Mouse (Mus musculus) intestine, embryonic 14.5 days (tissue): ENCODE data around the gene Poldip3. TPM values are rescaled to one million over a fixed set of nuclear protein-coding genes. Genes with fewer than 3 reads are reported as not detected.

Experiments
- ATAC-seq: fragments of 200-750 bp; cut with Nextera tagmentation; replicated peaks from 2 replicates; pipeline ENCODE4 v1.8.0; 2017; ENCODE audit warnings: low read depth, moderate number of reproducible peaks, moderate TSS enrichment, moderate library complexity; ENCODE audit not compliant: low FRiP score, low TSS enrichment
- DNase-seq: peaks from one replicate; pipeline ENCODE4 v3.0.0-alpha.2; 2018; ENCODE audit warnings: low spot score
- H3K27ac ChIP-seq: fragments of 300-500 bp; sonication (generic); 2 replicates; pipeline ENCODE4 v1.5.1; 2014; ENCODE audit warnings: low read depth, mild to moderate bottlenecking, control low read depth
- H3K27me3 ChIP-seq: fragments of 300-500 bp; sonication (generic); replicated peaks from 2 replicates; pipeline ENCODE4 v1.6.1; 2014; ENCODE audit warnings: low read length, control low read depth; ENCODE audit not compliant: control insufficient read depth, insufficient read depth
- H3K36me3 ChIP-seq: fragments of 300-500 bp; sonication (generic); 2 replicates; pipeline ENCODE4 v1.6.1; 2014; ENCODE audit warnings: low read length, control low read depth; ENCODE audit not compliant: control insufficient read depth, insufficient read depth
- H3K4me1 ChIP-seq: fragments of 300-500 bp; sonication (generic); replicated peaks from 2 replicates; pipeline ENCODE4 v1.6.1; 2014; ENCODE audit warnings: low read length, control low read depth, mixed read lengths; ENCODE audit not compliant: control insufficient read depth, insufficient read depth
- H3K4me2 ChIP-seq: fragments of 300-500 bp; sonication (generic); 2 replicates; pipeline ENCODE4 v1.6.1; 2014; ENCODE audit warnings: low read length
- H3K4me3 ChIP-seq: fragments of 300-500 bp; sonication (generic); 2 replicates; pipeline ENCODE4 v1.5.1; 2014; ENCODE audit warnings: low read depth, low read length, control low read depth, mixed read lengths
- H3K9ac ChIP-seq: fragments of 300-500 bp; sonication (generic); 2 replicates; pipeline ENCODE4 v1.6.1; 2014; ENCODE audit warnings: mild to moderate bottlenecking, low read length
- H3K9me3 ChIP-seq: fragments of 300-500 bp; sonication (generic); 2 replicates; pipeline ENCODE4 v1.6.1; 2016; ENCODE audit warnings: low read length, control low read depth; ENCODE audit not compliant: control insufficient read depth
- WGBS: fragments of 180-500 bp; shearing (Covaris S2); extraction: QIAGEN DNeasy Blood & Tissue Kit; methylation state at CpG from one replicate; pipeline ENCODE4 v1.1.7; 2014; 5-methylcytosine and 5-hydroxymethylcytosine counted together
- polyA plus RNA-seq: library from polyadenylated mRNA; unstranded; fragments of >200 nt; fragmentation: Nextera tagmentation; extraction: Ambion mirVana; gene quantifications from 2 replicates; pipeline ENCODE4 v1.2.1, GENCODE M21; 2014

Poldip3 gene
- polyA plus RNA-seq, 1 experiment from 2014 or later = 145 TPM

DNA sequence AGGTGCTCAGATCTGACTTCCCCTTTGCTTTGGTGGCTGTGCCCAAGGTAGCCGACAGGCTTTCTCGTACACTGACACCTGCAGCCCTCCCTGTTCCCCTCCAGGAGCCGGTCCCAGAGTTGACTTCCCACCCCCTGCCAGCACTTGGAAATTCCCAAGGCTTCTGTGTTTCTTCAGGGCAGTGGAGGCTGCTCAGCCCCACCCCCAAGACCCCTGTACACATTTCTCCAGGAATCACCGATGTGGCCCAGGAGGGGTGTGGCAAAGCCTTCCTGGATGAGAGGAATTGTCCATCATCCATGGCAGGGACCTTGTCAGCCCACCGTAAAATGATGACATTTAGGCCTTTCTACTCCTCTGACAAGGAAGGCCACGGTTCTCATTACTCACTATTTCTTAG is 37.9 kb downstream of the Poldip3 start:
- Histone ChIP-seq H3K9ac (no peak overlapping the region), H3K4me2 (no peak overlapping the region), H3K36me3 (peaks cover 15% of the 10 kb centered on the region), H3K9me3 (no peaks in the 10 kb centered on the region), H3K4me1 (peaks cover 4% of the 10 kb centered on the region; the same call in 1 of the 2 replicates), H3K27ac (no peak overlapping the region), H3K4me3 (no peak overlapping the region), H3K27me3 (no peaks in the 10 kb centered on the region)
- 38% methylated on average over 6 of the region's 6 CpGs for WGBS
- ATAC-seq = no peak
- no peak for DNase-seq

- Histone ChIP-seq H3K27ac (no peak overlapping the region), H3K36me3 (no peaks in the 10 kb centered on the region), H3K9ac (no peak overlapping the region), H3K4me2 (no peak overlapping the region), H3K27me3 (no peaks in the 10 kb centered on the region), H3K9me3 (no peaks in the 10 kb centered on the region), H3K4me3 (no peak overlapping the region), H3K4me1 (no peaks in the 10 kb centered on the region)
- DNase-seq (no peak), ATAC-seq (no peak)
- WGBS = 74% methylated on average over 6 of the region's 6 CpGs
These were observed 41.4 kb downstream of the Poldip3 start for GRCm38 (mm10) chr15:83107814-83108213.

DNA sequence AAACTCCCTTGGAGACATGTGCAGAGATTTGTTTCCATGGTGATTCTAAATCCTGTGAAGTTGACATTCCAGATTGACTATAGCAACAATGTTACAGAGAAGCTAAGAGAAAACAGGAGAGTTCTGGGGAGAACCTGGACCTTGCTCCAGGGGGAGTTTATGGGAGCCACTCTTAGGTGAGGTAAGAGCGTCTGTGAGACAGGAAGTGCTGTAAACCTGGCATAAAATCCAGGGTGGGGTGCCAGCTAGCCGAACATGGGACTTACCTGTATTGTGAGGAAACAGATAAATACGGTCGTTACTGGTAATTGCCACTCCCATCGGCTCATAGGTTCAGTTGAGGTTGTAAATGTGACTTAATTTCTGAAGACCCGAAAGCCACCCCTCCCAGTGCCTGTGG is 42.8 kb downstream of the Poldip3 start:
- H3K4me3 ChIP-seq = no peak overlapping the region
- no peaks in the 10 kb centered on the region for H3K27me3 ChIP-seq
- H3K4me1 ChIP-seq = no peaks in the 10 kb centered on the region
- DNase-seq = no peak
- H3K9me3 ChIP-seq = no peaks in the 10 kb centered on the region
- H3K9ac ChIP-seq = no peak overlapping the region
- H3K4me2 ChIP-seq = no peak overlapping the region
- H3K36me3 ChIP-seq = no peaks in the 10 kb centered on the region
- WGBS = 64% methylated on average over 6 of the region's 6 CpGs
- ATAC-seq = no peak
- H3K27ac ChIP-seq = no peak overlapping the region

- H3K27me3 ChIP-seq = no peaks in the 10 kb centered on the region
- no peak for DNase-seq
- no peak overlapping the region for H3K4me2 ChIP-seq
- no peaks in the 10 kb centered on the region for H3K9me3 ChIP-seq
- WGBS = 72% methylated on average over 1 of the region's 1 CpGs
- H3K36me3 ChIP-seq = no peaks in the 10 kb centered on the region
- ATAC-seq = no peak
- no peak overlapping the region for H3K27ac ChIP-seq
- no peak overlapping the region for H3K4me3 ChIP-seq
- H3K4me1 ChIP-seq = peaks cover 8% of the 10 kb centered on the region; the same call in 1 of the 2 replicates
- H3K9ac ChIP-seq = no peak overlapping the region
These were observed 46.1 kb downstream of the Poldip3 start for GRCm38 (mm10) chr15:83103111-83103510.

GRCm38 (mm10) chr15:83100332-83100662 is 48.9 kb downstream of the Poldip3 start:
- WGBS = 1% methylated on average over 8 of the region's 8 CpGs
- H3K9me3 ChIP-seq = no peaks in the 10 kb centered on the region
- peak overlapping the region; percentile 51 for H3K4me3 ChIP-seq
- H3K4me1 ChIP-seq = peaks cover 8% of the 10 kb centered on the region; the same call in 1 of the 2 replicates
- peak overlapping the region; percentile 83 for H3K4me2 ChIP-seq
- DNase-seq (no peak), ATAC-seq (peak; percentile 55)
- no peaks in the 10 kb centered on the region for H3K27me3 ChIP-seq
- peak overlapping the region; percentile 62 for H3K9ac ChIP-seq
- H3K36me3 ChIP-seq = no peaks in the 10 kb centered on the region
- H3K27ac ChIP-seq = 0 out of 2 replicates have a peak overlapping the region, but pooled peaks have one; percentile 67

GRCm38 (mm10) chr15:83099533-83100331 is 49.5 kb downstream of the Poldip3 start:
- WGBS = 4% methylated on average over 31 of the region's 31 CpGs
- 0 out of 2 replicates have a peak overlapping the region, but pooled peaks have one; percentile 67 for H3K27ac ChIP-seq
- H3K9me3 ChIP-seq = no peaks in the 10 kb centered on the region
- H3K4me1 ChIP-seq = peaks cover 8% of the 10 kb centered on the region; the same call in 1 of the 2 replicates
- peak overlapping the region; percentile 62 for H3K9ac ChIP-seq
- H3K4me2 ChIP-seq = peak overlapping the region; percentile 83
- peak; percentile 95 for DNase-seq
- peak; percentile 93 for ATAC-seq
- H3K27me3 ChIP-seq = no peaks in the 10 kb centered on the region
- no peaks in the 10 kb centered on the region for H3K36me3 ChIP-seq
- H3K4me3 ChIP-seq = peak overlapping the region; percentile 51

DNA sequence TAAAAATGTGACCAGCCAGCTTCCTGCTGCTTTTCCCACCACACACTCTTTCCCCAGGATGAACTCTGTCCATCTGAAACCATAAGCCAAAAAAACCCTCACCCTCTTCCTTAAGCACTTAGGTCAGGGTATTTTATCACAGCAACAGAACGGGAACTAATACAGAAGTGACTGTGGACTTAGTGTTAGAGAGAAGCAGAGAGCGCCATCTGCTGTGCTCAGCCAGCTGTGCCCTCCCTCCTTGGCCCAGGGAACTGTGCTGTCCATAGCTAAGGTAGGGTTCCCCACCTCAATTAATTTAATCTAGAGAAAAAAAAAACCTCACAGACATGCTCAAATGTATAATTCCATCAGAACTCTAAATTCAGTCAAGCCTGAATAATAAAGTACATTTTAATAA is 53.2 kb downstream of the Poldip3 start:
- H3K4me1 ChIP-seq = peaks cover 8% of the 10 kb centered on the region; the same call in 1 of the 2 replicates
- WGBS = 45% methylated on average over 2 of the region's 2 CpGs
- no peak overlapping the region for H3K9ac ChIP-seq
- no peak overlapping the region for H3K27ac ChIP-seq
- no peaks in the 10 kb centered on the region for H3K36me3 ChIP-seq
- DNase-seq (no peak), ATAC-seq (no peak)
- no peaks in the 10 kb centered on the region for H3K27me3 ChIP-seq
- no peak overlapping the region for H3K4me3 ChIP-seq
- H3K9me3 ChIP-seq = no peaks in the 10 kb centered on the region
- H3K4me2 ChIP-seq = no peak overlapping the region

DNA sequence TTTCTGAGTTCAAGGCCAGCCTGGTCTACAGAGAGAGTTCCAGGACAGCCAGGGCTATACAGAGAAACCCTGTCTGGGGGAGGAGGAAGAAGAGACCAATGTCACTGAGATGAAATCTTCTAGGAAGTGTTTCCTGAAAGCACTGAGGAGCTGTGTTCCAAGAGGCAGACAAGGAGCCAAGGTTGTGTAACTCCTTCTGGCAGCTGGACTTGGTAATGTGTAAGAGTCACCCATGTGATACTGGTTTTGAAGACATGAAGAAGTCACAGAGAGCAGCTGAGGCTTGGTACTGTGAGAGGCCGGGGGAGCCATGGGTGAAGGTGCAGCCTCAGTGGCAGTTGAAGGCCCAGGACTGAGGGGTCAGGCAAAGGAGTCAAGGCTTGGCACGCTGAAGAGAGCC is 55.5 kb downstream of the Poldip3 start:
- no peaks in the 10 kb centered on the region for H3K9me3 ChIP-seq
- 0 out of 2 replicates have a peak, but pooled peaks cover 7% of the 10 kb centered on the region for H3K27me3 ChIP-seq
- H3K4me2 ChIP-seq = no peak overlapping the region
- H3K36me3 ChIP-seq = no peaks in the 10 kb centered on the region
- no peak overlapping the region for H3K9ac ChIP-seq
- 88% methylated on average over 2 of the region's 2 CpGs for WGBS
- DNase-seq = no peak
- ATAC-seq = no peak
- no peak overlapping the region for H3K27ac ChIP-seq
- H3K4me3 ChIP-seq = no peak overlapping the region
- H3K4me1 ChIP-seq = peaks cover 8% of the 10 kb centered on the region; the same call in 1 of the 2 replicates

DNA sequence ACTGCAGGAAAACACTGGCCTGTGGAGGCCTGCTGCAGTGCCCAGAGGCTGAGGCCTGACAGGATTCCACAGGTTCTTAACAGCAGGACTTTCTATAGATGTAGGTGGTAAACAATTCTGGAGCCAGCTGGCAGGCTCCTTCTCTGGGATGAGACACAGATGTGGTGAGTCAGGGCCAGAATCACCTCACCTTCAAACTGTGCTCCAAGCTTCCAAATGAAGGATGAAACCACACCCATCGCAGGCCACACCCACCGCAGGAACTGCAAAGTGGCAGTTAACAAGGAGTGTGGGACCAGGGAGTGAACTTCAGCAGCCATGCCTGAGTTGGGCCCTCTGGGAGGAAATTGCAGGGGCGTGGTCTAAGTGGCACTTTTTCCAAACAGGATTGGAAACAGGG is 58.3 kb downstream of the Poldip3 start:
- no peak for DNase-seq
- Histone ChIP-seq H3K9ac (no peak overlapping the region), H3K4me1 (peaks cover 8% of the 10 kb centered on the region), H3K4me3 (no peak overlapping the region), H3K27me3 (0 out of 2 replicates have a peak, but pooled peaks cover 7% of the 10 kb centered on the region), H3K27ac (no peak overlapping the region), H3K4me2 (no peak overlapping the region), H3K9me3 (no peaks in the 10 kb centered on the region), H3K36me3 (no peaks in the 10 kb centered on the region)
- ATAC-seq = 0 out of 2 replicates have a peak, but pooled peaks have one; percentile 60
- WGBS = 36% methylated on average over 3 of the region's 3 CpGs
